Mouse (Mus musculus): ENCODE measurements around the gene Zbtb24. TPM values are rescaled to one million over a fixed set of nuclear protein-coding genes. Genes with fewer than 3 reads are reported as not detected.
"Not testable (repeated sequence)": the region's sequence is repeated elsewhere in the genome, so short reads cannot be mapped to it uniquely, and the experiment has no call there.

Zbtb24 gene
- polyA plus RNA-seq, 1 experiment from 2014 or later, result 9.4 TPM

- Histone ChIP-seq H3K36me3 (ENCODE audit: inconsistent target) (peaks cover 19% of the 10 kb centered on the region), H3K79me2 (ENCODE audit: inconsistent target) (no peaks in the 10 kb centered on the region), H3K4me3 (ENCODE audit: inconsistent target) (peak overlapping the region; percentile 52; the same call in 1 of the 2 replicates), H3K27ac (no peak overlapping the region)
- 23% methylated on average over 4 of the region's 4 CpGs for WGBS (ENCODE audit: missing documents)
These were observed 40.9 kb downstream of the Zbtb24 start for GRCm38 (mm10) chr10:41491111-41491510.

GRCm38 (mm10) chr10:41500941-41501340 is 50.8 kb downstream of the Zbtb24 start:
- Histone ChIP-seq H3K27ac (no peak overlapping the region), H3K79me2 (ENCODE audit: inconsistent target) (no peaks in the 10 kb centered on the region), H3K4me3 (ENCODE audit: inconsistent target) (no peak overlapping the region), H3K36me3 (ENCODE audit: inconsistent target) (no peaks in the 10 kb centered on the region)
- WGBS (ENCODE audit: missing documents), result 56% methylated on average over 4 of the region's 4 CpGs

- Histone ChIP-seq H3K36me3 (ENCODE audit: inconsistent target) (no peaks in the 10 kb centered on the region), H3K4me3 (ENCODE audit: inconsistent target) (no peak overlapping the region), H3K27ac (no peak overlapping the region), H3K79me2 (ENCODE audit: inconsistent target) (no peaks in the 10 kb centered on the region)
- WGBS (ENCODE audit: missing documents), result 88% methylated on average over 1 of the region's 1 CpGs
These were observed 54.8 kb downstream of the Zbtb24 start for GRCm38 (mm10) chr10:41504996-41505395.

- not testable (repeated sequence) for H3K79me2 ChIP-seq (ENCODE audit: inconsistent target); H3K27ac ChIP-seq; H3K4me3 ChIP-seq (ENCODE audit: inconsistent target); H3K36me3 ChIP-seq (ENCODE audit: inconsistent target)
- WGBS (ENCODE audit: missing documents), result 0% methylated on average over 3 of the region's 3 CpGs
These were observed 55.3 kb downstream of the Zbtb24 start for GRCm38 (mm10) chr10:41505446-41505845.

DNA sequence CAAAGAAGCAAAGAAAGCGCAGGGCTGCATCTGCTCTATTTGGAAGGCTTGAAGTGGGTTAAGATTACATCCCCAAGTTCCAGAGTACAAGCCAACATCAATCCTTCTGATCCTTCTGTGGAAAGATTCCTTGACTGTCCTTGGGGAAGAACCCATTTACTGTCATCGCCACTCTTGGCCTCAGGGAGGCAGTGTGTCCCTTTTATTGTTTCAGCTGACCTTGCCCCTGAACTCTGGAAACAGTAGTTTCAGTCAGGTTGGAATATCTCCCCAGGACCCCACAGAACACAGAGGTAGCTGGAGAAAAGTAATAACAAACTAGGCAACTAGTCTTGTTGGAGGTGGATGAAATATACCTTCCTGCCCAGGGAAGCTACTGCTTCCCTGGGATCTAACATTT is 59.0 kb downstream of the Zbtb24 start:
- Histone ChIP-seq H3K79me2 (ENCODE audit: inconsistent target) (no peaks in the 10 kb centered on the region), H3K36me3 (ENCODE audit: inconsistent target) (no peaks in the 10 kb centered on the region), H3K4me3 (ENCODE audit: inconsistent target) (no peak overlapping the region), H3K27ac (no peak overlapping the region)
- WGBS (ENCODE audit: missing documents), result 65% methylated on average over 2 of the region's 2 CpGs

DNA sequence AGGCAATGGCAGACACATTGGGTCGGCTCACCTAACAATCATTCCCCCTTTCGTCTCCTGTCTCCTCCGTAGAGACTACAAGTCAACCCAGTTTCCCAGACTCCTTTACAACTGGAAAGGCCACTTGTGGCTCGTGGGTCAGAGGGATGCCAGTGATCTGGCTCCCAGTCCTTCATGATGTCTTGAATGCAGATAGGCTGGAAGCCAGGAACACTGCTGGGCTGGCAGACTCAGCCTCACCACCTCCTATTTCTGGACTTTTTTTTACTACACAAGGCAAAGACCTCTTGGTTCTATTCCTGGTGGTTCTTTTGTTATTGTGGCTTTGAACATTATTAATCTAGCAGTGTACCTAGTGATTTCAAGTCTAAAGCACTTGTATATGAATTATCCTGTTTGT is 64.1 kb downstream of the Zbtb24 start:
- Histone ChIP-seq H3K36me3 (ENCODE audit: inconsistent target) (no peaks in the 10 kb centered on the region), H3K79me2 (ENCODE audit: inconsistent target) (no peaks in the 10 kb centered on the region), H3K4me3 (ENCODE audit: inconsistent target) (no peak overlapping the region), H3K27ac (no peak overlapping the region)
- 85% methylated on average over 4 of the region's 4 CpGs for WGBS (ENCODE audit: missing documents)

- Histone ChIP-seq H3K36me3 (ENCODE audit: inconsistent target) (no peaks in the 10 kb centered on the region), H3K4me3 (ENCODE audit: inconsistent target) (no peak overlapping the region), H3K27ac (no peak overlapping the region), H3K79me2 (ENCODE audit: inconsistent target) (peaks cover 2% of the 10 kb centered on the region; the same call in 1 of the 2 replicates)
These were observed 64.7 kb downstream of the Zbtb24 start for GRCm38 (mm10) chr10:41514921-41515320.

Other genes starting within 250 kb of the Zbtb24 start
- 23.1 to 48.2 TPM (median 25.6 TPM) in 3 replicates for gene Fig4, start 147.1 kb upstream of the Zbtb24 start, polyA plus RNA-seq (2018)
- gene Ak9, start 146.4 kb upstream of the Zbtb24 start, polyA plus RNA-seq (2018), result 0.09 TPM in 1 of 3 replicates, not detected in the others
- gene Mical1, start 25.9 kb downstream of the Zbtb24 start, polyA plus RNA-seq (2018), result 19.5 to 33.8 TPM (median 31.3 TPM) in 3 replicates
- 10.3 to 23.3 TPM (median 12.1 TPM) in 3 replicates for gene Smpd2, start 40.0 kb downstream of the Zbtb24 start, polyA plus RNA-seq (2018)
- gene Ppil6, start 40.1 kb downstream of the Zbtb24 start, polyA plus RNA-seq (2018), result 0.22 TPM in 1 of 3 replicates, not detected in the others
- 204 to 235 TPM (median 225 TPM) in 3 replicates for gene Cd164, start 69.0 kb downstream of the Zbtb24 start, polyA plus RNA-seq (2018)

All from macrophage (primary cell).